Mouse (Mus musculus) spleen, postnatal 10 days (tissue): ENCODE measurements at regions not wholly inside any gene's neighbourhood (a gene's known extent, or its start where the extent isn't known, plus 50 kb on each side); places are given as distances from the start of the nearest gene placed in this dataset.

Source experiments
- DNase-seq, 2 experiments: peaks; one replicate each; pipeline ENCODE4 v3.0.0; 2021 to 2022; ENCODE audit warnings: low spot score in 2 of 2

- DNase-seq = no peak
Observed at GRCm38 (mm10) chr8:8921446-8921845, 231.1 kb upstream of the Arglu1 start.

- no peak for DNase-seq
Observed at GRCm38 (mm10) chr8:8919582-8920503, 229.5 kb upstream of the Arglu1 start.

- no peak for DNase-seq
Observed at GRCm38 (mm10) chr8:8919040-8919439, 228.7 kb upstream of the Arglu1 start.

- no peak for DNase-seq
Observed at GRCm38 (mm10) chr8:8907478-8908165, 217.3 kb upstream of the Arglu1 start.

GRCm38 (mm10) chr8:8892996-8893395, 202.7 kb upstream of the Arglu1 start:
- no peak for DNase-seq

GRCm38 (mm10) chr8:8877286-8877685, 187.0 kb upstream of the Arglu1 start:
- no peak for DNase-seq

GRCm38 (mm10) chr8:8876879-8877278, 186.6 kb upstream of the Arglu1 start:
- DNase-seq = no peak

GRCm38 (mm10) chr8:8876469-8876868, 186.1 kb upstream of the Arglu1 start:
- no peak for DNase-seq

- DNase-seq = no peak
Observed at GRCm38 (mm10) chr8:8871938-8872337, 181.6 kb upstream of the Arglu1 start.

- DNase-seq = no peak
Observed at GRCm38 (mm10) chr8:8871039-8871438, 180.7 kb upstream of the Arglu1 start.

- DNase-seq = no peak
Observed at GRCm38 (mm10) chr8:8870487-8870886, 180.2 kb upstream of the Arglu1 start.

- DNase-seq = no peak
Observed at GRCm38 (mm10) chr8:8869338-8869737, 179.0 kb upstream of the Arglu1 start.

- no peak for DNase-seq
Observed at GRCm38 (mm10) chr8:8867924-8868323, 177.6 kb upstream of the Arglu1 start.

GRCm38 (mm10) chr8:8867126-8867777, 176.9 kb upstream of the Arglu1 start:
- no peak for DNase-seq

GRCm38 (mm10) chr8:8862767-8863166, 172.4 kb upstream of the Arglu1 start:
- DNase-seq = no peak

- no peak for DNase-seq
Observed at GRCm38 (mm10) chr8:8861331-8861940, 171.1 kb upstream of the Arglu1 start.

- DNase-seq = no peak
Observed at GRCm38 (mm10) chr8:8858636-8859035, 168.3 kb upstream of the Arglu1 start.

- DNase-seq = no peak
Observed at GRCm38 (mm10) chr8:8852656-8853366, 162.5 kb upstream of the Arglu1 start.

- DNase-seq = no peak
Observed at GRCm38 (mm10) chr8:8851271-8851670, 160.9 kb upstream of the Arglu1 start.

- DNase-seq = no peak
Observed at GRCm38 (mm10) chr8:8850766-8851165, 160.4 kb upstream of the Arglu1 start.

GRCm38 (mm10) chr8:8847579-8847978, 157.3 kb upstream of the Arglu1 start:
- DNase-seq = no peak
